Mouse (Mus musculus): ENCODE measurements at regions not wholly inside any gene's neighbourhood (a gene's known extent, or its start where the extent isn't known, plus 50 kb on each side); places are given as distances from the start of the nearest gene placed in this dataset.

DNA sequence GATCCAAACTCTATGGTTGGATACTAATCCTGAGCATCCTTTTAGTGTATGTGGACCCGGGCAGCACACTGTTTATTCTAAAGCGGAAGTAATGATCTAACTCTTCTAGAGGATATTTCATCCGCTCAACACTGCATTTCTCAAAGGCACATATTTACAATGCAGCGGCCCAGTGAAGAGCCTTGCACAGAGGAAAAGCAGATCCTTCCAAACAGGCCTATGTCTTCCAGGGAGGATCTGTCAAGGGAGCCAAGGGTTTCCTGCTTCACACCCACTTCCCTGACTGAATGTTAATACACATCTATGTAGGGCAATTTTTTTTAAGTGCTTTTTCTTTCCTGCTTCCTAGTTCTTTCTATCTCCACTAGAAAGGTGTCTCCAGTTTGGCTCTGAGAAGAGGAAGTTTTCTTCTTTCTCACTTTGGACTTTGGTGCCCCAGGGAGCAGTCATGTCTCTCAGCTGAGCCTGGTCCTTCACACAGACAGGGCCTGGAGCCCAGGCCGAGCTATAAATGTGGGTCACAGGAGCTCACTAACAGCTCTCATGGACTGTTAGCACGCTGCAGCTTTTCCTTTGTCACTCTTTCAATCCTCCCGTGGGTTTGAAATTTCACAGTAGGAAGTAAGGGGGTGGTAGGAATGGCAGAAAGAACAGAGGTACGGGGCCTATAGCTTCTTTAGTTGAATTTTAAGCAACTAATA is 323.2 kb upstream of the Smim15 start:
- 75% methylated on average over 8 of the region's 8 CpGs for WGBS
- ATAC-seq (replicated peaks), result no peak

GRCm38 (mm10) chr13:107718973-107719620 is 325.1 kb upstream of the Smim15 start:
- ATAC-seq (replicated peaks), result peak; percentile 51
- WGBS, result 31% methylated on average over 14 of the region's 14 CpGs
- no peaks in the 10 kb centered on the region for H3K36me3 ChIP-seq (replicated peaks)
- no peak overlapping the region; the same call in 1 of the 2 replicates for H3K27ac ChIP-seq
- no peak overlapping the region for H3K4me2 ChIP-seq
- no peaks in the 10 kb centered on the region for H3K9me3 ChIP-seq
- no peaks in the 10 kb centered on the region for H3K27me3 ChIP-seq (replicated peaks)
- H3K4me1 ChIP-seq, result peaks cover 9% of the 10 kb centered on the region; the same call in 1 of the 2 replicates
- no peak overlapping the region for H3K9ac ChIP-seq
- no peak overlapping the region for H3K4me3 ChIP-seq

More for the DNA sequence above, 323.2 kb upstream of the Smim15 start:
- H3K4me3 ChIP-seq, result no peak overlapping the region
- H3K9ac ChIP-seq, result no peak overlapping the region
- no peaks in the 10 kb centered on the region for H3K9me3 ChIP-seq
- no peak overlapping the region for H3K27ac ChIP-seq
- no peaks in the 10 kb centered on the region for H3K27me3 ChIP-seq (replicated peaks)
- 0 out of 2 replicates have a peak, but pooled peaks cover 4% of the 10 kb centered on the region for H3K36me3 ChIP-seq (replicated peaks)
- H3K4me2 ChIP-seq, result no peak overlapping the region
- H3K4me1 ChIP-seq, result peaks cover 9% of the 10 kb centered on the region; the same call in 1 of the 2 replicates

DNA sequence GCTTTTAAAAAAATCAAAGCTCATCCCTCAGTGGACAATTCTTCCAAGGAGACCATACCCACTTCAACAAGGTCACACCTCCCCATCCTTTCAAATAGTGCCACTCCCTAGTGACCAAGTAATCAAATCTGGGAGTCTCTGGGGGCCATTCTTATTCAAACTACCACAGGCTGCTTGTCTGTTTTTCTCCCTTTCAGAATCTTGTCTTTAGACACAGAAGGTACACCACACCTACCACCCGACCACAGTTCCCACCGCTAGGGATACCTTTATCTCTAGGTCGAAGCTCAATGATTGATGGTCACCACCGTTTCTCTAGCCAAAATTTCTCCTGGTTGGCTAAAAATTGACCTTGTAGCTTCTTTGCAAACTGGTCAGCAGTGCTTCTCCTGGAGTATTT is 328.6 kb upstream of the Smim15 start:
- H3K9ac ChIP-seq, result no peak overlapping the region
- H3K4me1 ChIP-seq, result peaks cover 9% of the 10 kb centered on the region; the same call in 1 of the 2 replicates
- ATAC-seq (replicated peaks), result no peak
- WGBS, result 94% methylated on average over 4 of the region's 4 CpGs
- H3K4me3 ChIP-seq, result no peak overlapping the region
- H3K27me3 ChIP-seq (replicated peaks), result no peaks in the 10 kb centered on the region
- no peaks in the 10 kb centered on the region for H3K36me3 ChIP-seq (replicated peaks)
- H3K27ac ChIP-seq, result no peak overlapping the region
- no peaks in the 10 kb centered on the region for H3K9me3 ChIP-seq
- H3K4me2 ChIP-seq, result no peak overlapping the region

GRCm38 (mm10) chr13:107714001-107714400 is 330.2 kb upstream of the Smim15 start:
- WGBS, result 75% methylated on average over 1 of the region's 1 CpGs
- no peaks in the 10 kb centered on the region for H3K36me3 ChIP-seq (replicated peaks)
- H3K4me2 ChIP-seq, result no peak overlapping the region
- no peak overlapping the region for H3K27ac ChIP-seq
- no peaks in the 10 kb centered on the region for H3K9me3 ChIP-seq
- peaks cover 3% of the 10 kb centered on the region; the same call in 1 of the 2 replicates for H3K4me1 ChIP-seq
- H3K9ac ChIP-seq, result no peak overlapping the region
- no peak overlapping the region for H3K4me3 ChIP-seq
- no peak for ATAC-seq (replicated peaks)
- no peaks in the 10 kb centered on the region for H3K27me3 ChIP-seq (replicated peaks)

DNA sequence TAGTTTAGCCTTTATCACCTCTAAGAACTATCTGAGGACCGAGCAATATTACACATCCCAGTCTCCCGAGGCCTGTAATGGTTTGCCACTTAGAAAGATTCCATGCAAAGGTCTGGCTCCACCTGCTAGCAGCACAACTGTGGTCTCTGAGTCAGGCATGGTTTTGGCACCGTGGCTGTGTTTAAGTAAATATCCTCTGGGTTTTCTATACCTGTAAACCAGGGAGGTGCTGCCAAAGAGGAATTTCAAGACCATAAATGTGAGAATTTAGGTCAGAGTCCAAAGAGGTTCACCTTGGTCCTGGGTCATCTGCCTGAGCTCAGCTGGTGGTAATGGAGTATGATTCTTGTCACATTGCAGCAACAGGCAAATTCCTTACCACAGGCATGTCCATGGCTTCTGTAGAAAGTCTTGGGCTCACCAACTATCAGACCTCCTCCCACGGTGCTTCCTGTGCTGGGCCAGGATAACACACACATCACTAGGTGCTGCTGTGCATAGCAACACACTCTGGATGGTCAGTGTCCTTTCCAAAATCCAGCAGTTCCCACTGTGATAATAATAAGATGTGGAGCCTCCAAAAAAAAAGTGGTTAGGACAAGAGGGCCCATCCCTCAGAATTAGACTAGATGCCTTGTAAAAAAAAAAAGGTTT is 332.8 kb upstream of the Smim15 start:
- H3K27ac ChIP-seq, result no peak overlapping the region
- no peaks in the 10 kb centered on the region for H3K27me3 ChIP-seq (replicated peaks)
- ATAC-seq (replicated peaks), result no peak
- H3K4me3 ChIP-seq, result no peak overlapping the region
- H3K4me1 ChIP-seq, result no peaks in the 10 kb centered on the region
- H3K36me3 ChIP-seq (replicated peaks), result no peaks in the 10 kb centered on the region
- H3K9me3 ChIP-seq, result no peaks in the 10 kb centered on the region
- no peak overlapping the region for H3K4me2 ChIP-seq
- 84% methylated on average over 4 of the region's 4 CpGs for WGBS
- no peak overlapping the region for H3K9ac ChIP-seq

GRCm38 (mm10) chr13:107710368-107710767 is 333.9 kb upstream of the Smim15 start:
- Histone ChIP-seq H3K36me3 (replicated peaks) (no peaks in the 10 kb centered on the region), H3K27ac (no peak overlapping the region), H3K4me3 (no peak overlapping the region), H3K4me2 (no peak overlapping the region), H3K4me1 (no peaks in the 10 kb centered on the region), H3K27me3 (replicated peaks) (no peaks in the 10 kb centered on the region), H3K9me3 (no peaks in the 10 kb centered on the region), H3K9ac (no peak overlapping the region)
- no peak for ATAC-seq (replicated peaks)
- 85% methylated on average over 4 of the region's 4 CpGs for WGBS

- WGBS, result 55% methylated on average over 2 of the region's 2 CpGs
- Histone ChIP-seq H3K4me3 (no peak overlapping the region), H3K27ac (no peak overlapping the region), H3K27me3 (replicated peaks) (no peaks in the 10 kb centered on the region), H3K36me3 (replicated peaks) (no peaks in the 10 kb centered on the region), H3K4me1 (no peaks in the 10 kb centered on the region), H3K9me3 (no peaks in the 10 kb centered on the region), H3K9ac (no peak overlapping the region), H3K4me2 (no peak overlapping the region)
- no peak for ATAC-seq (replicated peaks)
Measured at GRCm38 (mm10) chr13:107709828-107710227, 334.4 kb upstream of the Smim15 start.

GRCm38 (mm10) chr13:107703736-107704135 is 340.5 kb upstream of the Smim15 start:
- Histone ChIP-seq H3K9ac (no peak overlapping the region), H3K4me2 (no peak overlapping the region), H3K27me3 (replicated peaks) (no peaks in the 10 kb centered on the region), H3K9me3 (no peaks in the 10 kb centered on the region), H3K36me3 (replicated peaks) (no peaks in the 10 kb centered on the region), H3K4me1 (peaks cover 15% of the 10 kb centered on the region), H3K27ac (no peak overlapping the region), H3K4me3 (no peak overlapping the region)
- ATAC-seq (replicated peaks), result no peak
- 64% methylated on average over 7 of the region's 7 CpGs for WGBS

DNA sequence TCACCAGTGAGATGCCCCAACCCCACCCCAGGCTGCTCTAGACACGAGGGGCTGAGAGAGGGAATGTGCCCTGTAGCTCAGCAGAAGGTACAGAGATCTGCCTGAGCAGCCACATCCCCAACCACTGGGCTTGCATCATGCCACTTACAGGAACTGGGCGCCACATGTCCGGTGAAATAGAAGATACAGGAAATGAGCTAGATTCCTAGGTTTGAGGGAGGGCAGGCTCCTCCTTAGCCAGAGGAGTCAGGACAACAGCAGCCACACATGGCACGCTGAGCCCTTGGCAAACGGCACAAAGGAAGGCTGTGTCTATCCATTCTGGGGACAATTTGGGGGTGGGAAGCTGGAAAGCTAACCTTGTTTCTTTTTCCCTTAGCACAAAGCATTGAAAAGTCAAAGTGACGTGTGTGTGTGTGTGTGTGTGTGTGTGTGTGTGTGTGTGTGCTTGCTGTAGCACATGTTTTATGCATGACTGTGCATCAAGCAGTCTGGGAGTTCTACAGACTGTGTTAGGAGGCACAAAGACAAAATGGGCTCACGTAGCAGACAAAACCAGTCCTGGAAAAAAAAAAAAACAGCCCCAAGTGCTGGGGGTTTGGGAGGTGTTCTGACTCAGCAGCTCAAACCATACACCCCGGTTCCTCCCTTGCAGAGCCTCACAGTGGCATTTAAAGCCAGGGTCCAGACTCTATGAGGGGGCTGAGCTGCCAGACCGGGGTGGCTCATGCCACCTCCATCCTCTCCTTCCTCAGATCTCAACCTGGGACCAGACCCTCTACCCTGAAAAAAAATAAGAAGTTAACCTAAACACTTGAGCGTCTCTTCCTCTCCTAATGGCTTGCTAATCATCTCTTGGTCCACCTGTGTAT is 343.7 kb upstream of the Smim15 start:
- Histone ChIP-seq H3K9me3 (no peaks in the 10 kb centered on the region), H3K27ac (0 out of 2 replicates have a peak overlapping the region, but pooled peaks have one; percentile 2), H3K4me2 (no peak overlapping the region), H3K27me3 (replicated peaks) (no peaks in the 10 kb centered on the region), H3K9ac (no peak overlapping the region), H3K4me1 (peaks cover 15% of the 10 kb centered on the region), H3K36me3 (replicated peaks) (no peaks in the 10 kb centered on the region), H3K4me3 (no peak overlapping the region)
- WGBS, result 33% methylated on average over 10 of the region's 10 CpGs
- peak; percentile 89 for ATAC-seq (replicated peaks)

GRCm38 (mm10) chr13:107699251-107699650 is 345.0 kb upstream of the Smim15 start:
- WGBS, result 91% methylated on average over 5 of the region's 5 CpGs
- Histone ChIP-seq H3K9me3 (no peaks in the 10 kb centered on the region), H3K9ac (no peak overlapping the region), H3K4me2 (no peak overlapping the region), H3K4me1 (peaks cover 15% of the 10 kb centered on the region), H3K36me3 (replicated peaks) (no peaks in the 10 kb centered on the region), H3K27me3 (replicated peaks) (no peaks in the 10 kb centered on the region), H3K27ac (no peak overlapping the region), H3K4me3 (no peak overlapping the region)
- ATAC-seq (replicated peaks), result no peak

GRCm38 (mm10) chr13:107698345-107698744 is 345.9 kb upstream of the Smim15 start:
- 91% methylated on average over 7 of the region's 7 CpGs for WGBS
- ATAC-seq (replicated peaks), result no peak
- Histone ChIP-seq H3K4me3 (no peak overlapping the region), H3K36me3 (replicated peaks) (no peaks in the 10 kb centered on the region), H3K9ac (no peak overlapping the region), H3K4me2 (no peak overlapping the region), H3K4me1 (peaks cover 15% of the 10 kb centered on the region), H3K9me3 (no peaks in the 10 kb centered on the region), H3K27ac (no peak overlapping the region), H3K27me3 (replicated peaks) (no peaks in the 10 kb centered on the region)
